Mouse (Mus musculus) c-Kit-negative CD71-positive TER-119-positive erythroid progenitor cells, embryonic 14.5 days (primary cell): ENCODE measurements at regions not wholly inside any gene's neighbourhood (a gene's known extent, or its start where the extent isn't known, plus 50 kb on each side); places are given as distances from the start of the nearest gene placed in this dataset.

Source experiments
- DNase-seq: peaks from one replicate; pipeline ENCODE4 v3.0.0-alpha.2; 2013; ENCODE audit warnings: low read depth, low spot score

DNA sequence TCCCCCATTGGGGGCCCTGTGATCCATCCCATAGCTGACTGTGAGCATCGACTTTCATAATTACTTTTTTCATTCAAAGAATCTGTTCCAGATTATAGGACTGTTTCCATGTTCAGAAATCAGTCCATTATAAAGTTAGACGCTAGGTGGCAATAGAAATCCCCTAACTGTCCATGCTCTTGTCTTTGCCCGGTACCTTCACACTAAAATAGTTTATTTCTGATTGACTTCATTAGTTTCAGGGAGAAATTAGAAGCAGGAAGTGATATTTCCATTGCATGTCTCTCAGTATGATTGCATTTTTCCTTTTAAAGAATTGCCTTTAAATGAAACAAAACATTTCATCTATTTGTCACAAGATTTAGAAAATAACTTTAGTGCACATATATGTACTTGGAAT is 131.7 kb downstream of the Fbxo8 start:
- no peak for DNase-seq

DNA sequence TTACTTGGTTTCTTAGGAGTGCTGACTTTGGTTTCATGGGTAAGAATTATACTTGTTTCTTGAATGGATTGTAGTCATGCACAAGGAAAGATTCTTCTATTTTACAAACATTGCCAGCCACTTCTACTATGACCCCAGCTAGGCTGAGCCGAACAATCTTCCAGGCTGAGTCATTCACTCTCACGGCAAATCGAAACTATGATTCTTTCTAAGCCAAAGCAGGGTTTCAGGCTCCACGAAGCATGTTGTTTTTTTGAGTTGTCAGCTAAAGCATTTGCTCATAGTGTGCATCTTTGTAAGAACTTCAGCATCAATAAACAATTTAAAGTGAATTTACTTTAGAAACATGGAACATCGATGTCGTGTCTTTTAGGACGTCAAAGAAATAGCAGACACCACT is 133.5 kb downstream of the Fbxo8 start:
- no peak for DNase-seq

DNA sequence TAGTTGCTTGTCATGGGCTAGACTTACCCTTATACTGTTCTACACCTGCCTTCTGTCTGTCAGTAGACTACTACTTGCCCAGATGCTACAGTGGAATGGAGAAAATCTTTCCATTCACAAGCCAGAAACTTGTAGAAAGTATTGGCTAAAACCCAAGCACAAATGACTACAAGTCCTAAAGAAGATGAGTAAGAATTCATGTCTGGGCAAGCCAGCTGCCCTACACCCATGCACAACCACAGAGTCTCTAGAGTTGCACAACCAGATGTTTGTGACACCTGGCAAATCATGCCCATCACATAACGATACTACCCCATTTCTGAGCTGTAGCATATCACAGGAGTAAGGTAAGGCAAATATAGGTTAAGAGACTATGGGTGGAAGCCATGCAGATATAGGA is 144.5 kb downstream of the Fbxo8 start:
- no peak for DNase-seq

DNA sequence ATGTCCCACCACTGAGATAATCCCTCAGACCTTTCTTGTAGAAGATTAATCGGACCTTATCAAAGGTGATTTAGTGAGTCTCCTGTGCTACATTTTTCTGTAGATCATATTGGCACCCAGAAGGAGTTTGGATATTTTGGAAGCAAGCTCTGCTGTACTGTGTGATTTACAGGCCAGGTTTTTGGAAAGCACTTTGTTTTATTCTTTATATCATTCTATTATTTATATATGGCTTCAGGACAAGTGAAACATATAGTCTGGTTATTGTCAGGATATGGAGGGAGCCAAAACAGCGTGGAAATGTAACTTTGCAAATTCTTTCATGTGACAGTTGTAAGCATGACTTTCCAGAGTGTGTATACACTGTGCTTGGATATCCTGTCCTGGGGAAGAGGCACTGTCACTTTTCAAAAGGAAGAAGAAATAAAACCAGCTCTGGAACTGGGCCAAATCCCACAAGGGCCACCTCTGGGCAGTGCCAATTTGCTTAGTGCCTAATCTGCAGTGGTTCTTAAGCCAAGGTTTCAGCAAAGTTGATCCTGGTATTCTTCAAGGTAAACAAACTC is 149.8 kb downstream of the Fbxo8 start:
- no peak for DNase-seq

DNA sequence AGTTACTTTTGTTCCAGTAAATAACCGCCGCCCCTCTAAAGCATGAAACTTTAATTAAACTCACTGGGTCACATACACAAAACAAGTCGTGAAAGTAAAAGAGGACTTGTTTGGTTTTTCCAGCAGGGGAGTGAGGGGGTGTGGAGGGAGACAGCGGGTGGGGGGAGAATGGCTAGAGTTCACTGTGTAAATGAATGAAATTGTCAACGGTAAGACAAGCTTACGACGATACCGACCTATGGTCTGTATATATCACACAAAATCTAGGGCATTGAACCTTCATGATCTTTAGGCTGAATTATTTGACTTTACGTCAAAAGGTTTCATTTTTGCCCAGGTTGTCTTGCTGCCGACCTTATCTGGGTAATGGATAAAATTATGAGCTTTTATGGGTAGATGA is 155.5 kb downstream of the Fbxo8 start:
- no peak for DNase-seq

DNA sequence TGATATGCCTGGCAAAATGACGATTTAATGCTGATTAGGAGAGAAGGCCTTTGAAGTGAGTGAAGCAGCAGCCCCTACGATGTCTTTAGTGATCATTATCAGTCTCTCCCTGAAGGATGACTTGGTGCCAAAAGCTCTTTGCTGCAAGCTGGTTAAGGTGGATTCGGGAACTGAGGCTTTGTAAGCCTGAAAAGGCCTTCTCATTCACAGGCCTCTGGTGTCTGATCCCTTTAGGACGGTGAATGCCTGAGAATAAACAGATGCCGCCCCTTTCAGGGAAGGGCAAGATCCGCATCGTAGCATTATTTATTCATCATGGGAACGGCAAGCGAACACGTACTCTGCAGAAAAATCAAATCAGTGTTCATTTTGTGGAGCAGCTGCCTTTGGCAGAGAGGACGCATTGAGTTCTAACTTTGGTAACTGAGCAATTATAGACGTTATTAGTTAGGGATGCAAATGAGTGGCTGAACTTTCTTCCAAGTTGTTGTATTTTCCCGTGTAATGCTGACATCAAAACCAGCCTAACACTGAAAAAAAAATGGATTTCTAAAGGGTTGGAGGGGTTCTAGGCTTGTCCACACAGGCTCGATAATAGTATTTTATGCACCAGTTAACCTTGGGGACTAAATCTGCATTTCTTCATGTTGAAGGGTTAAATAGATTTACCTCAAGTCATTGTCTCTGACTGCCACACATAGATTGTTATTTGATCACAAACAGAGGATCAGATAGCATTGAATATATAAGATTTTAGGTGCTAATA is 156.2 kb downstream of the Fbxo8 start:
- no peak for DNase-seq

DNA sequence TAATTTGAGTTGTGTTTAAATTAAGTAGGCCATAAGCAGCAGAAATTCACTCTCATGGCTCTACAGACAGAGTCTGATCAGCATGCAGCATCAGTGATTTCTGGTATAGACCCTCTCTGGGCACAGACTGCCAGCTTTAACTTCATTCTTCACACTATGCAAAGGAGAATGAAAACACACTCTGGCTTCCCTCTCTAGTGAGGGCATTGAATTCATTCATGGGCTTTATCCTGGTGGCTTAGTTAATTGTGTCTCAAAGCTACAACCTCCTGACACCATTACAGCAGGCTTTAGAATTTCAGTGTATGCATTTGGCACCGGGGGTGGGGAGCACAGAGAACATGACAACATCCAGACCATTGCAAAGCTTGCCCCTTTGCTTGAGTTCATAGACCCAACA is 169.1 kb downstream of the Fbxo8 start:
- no peak for DNase-seq

DNA sequence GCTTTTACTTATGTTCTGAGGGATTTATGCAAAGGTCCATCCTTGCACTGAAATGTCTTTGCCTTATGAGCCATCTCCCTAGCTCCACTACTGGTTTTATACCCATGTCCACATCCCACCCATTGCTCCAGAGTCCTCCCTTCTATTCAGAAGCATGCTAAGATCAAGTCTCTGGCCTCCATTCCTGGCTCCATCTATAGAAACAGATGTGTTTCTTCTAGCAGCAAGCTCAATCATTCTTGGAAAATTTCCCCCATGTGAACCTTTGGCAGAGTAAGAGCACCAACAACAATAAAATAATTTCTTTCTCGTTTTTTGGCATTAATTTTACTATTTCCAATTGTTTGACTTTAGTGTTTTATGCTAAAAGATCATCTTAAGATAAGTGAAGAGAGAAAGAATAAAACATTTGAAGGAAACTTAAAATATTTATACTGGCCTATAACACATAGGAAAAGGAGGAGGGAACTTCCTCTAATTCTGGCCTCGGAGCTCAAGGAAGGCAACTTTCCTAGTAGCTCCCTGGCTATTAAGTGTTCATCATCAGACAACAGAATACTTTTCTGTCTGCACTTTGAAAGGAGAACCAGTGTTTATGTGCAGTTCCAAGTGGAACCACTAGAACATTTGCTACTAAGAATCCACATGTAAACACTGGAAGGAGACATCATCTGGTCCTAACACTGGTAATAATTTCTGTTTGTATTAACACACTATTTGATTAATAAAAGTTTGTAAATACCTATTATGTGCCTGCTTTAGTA is 171.8 kb downstream of the Fbxo8 start:
- no peak for DNase-seq

DNA sequence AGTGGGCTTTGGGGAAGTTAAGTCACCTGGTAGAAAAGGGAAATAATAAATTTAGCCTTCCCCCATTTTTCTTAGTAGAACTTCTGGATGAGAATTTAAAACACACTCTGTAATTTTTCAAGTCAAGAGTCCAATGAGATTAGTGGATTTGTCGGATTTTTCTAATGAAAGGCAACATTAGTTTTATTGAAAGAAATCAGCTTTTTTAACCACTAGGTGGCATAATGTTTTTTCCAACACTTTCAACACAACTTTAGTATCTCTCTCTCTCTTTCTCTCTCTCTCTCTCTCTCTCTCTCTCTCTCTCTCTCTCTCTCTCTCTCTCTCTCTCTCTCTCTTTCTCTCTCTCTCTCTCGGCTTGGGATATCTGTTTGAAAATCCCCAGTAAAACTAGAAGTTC is 173.7 kb downstream of the Fbxo8 start:
- DNase-seq: no peak

DNA sequence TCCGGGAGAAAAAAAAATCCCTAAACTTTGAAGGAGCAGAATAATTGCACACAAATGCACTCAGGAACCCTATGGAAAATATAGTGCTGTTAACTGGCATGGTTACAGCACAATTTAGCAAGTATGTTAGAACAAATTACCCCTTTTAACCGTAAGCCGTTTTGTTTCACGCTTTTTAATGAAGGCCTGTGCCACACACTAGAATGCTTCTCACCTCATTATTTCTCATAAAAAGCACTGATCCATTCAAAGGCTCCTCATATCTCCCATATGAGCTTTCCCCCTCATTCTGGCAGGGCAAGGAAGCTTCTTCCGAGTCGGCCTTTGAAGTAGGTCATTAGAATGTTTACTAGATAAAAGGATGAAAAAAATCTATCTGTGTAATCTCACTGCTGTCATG is 182.4 kb downstream of the Fbxo8 start:
- DNase-seq: no peak

DNA sequence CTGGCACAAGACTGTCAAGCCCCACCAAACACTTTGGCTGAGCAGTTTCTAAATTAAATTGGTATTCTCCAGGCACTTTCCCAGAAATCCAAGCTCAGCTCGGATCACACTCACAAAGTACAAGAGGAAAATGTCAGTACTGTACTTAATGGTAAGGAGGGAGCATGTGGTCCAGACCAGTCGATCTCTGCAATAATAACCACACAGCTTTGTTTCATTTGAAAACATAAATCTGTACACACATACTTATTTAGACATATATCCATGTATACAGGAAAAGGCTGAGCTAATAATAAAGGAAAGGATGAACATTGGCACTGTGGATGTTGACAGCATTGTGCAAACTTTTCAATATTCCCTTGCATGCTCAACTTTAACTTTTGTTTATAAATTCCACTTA is 184.1 kb downstream of the Fbxo8 start:
- no peak for DNase-seq

DNA sequence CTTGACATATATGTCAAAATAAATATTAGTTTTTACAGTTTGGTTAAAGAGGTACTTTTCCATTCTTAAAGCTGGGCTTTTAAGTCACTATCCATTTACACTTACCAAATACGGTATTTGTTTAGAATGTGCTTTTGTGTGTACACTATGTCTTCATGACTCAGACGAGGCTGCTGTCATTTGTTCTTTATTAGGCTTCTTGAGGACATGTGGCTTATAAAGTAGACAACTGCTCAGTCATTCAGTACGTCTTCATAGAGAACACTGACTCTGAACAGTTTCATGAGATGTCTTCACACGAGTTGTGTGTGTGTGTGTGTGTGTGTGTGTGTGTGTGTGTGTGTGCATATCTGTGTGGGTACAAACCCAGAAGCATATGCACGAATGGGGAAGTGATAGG is 216.1 kb downstream of the Fbxo8 start:
- DNase-seq: no peak

DNA sequence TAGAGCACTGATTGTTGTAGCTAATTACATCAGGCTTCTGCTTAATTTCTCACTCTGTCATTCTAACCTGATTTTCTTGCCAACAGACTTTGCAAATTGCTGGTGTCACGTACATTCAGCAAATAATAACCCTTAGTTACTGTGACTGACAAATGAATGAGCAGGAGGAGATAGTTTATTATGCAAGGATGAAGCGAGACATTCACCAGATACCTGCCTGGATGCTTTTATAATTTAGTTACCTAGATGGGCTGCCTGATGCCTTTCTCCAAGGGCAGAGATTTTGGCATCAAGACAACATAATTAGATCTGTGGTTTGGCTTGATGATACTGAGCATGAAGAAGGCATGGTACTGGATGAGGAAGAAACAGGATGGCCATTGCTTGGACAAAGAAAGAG is 233.6 kb downstream of the Fbxo8 start:
- no peak for DNase-seq

DNA sequence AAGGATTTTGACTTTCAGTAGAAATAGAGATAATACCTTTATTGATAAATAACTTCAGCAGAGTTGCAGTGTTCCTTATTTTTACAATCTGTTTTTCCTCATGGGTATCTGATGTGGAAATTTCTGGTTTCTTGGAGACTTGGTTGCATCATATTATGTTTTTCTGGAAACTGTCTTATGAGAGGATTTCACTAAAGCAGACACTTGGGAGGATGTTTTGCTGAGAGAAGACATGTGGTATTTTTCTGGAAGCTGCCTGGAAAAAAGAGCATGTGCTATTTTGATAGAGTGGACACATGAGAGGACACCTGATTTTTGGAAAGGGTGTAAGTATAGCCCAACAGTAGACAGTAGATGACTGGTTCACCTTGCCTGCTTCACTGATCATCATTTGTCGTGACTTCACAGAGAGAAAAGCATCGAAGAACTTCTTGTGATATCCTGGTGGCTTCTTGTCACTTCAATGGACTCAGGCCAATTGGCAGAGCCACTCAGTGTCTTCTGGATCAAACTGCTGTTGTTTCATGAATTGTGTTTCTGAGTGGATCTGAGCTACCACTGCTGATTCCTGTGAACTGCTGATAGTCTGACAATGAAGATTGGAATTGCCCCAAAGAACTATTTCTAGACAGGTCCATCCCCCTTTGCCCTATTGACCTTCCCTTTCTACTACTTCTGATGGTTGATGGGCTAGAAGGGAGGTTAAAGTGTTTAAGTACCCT is 238.8 kb downstream of the Fbxo8 start:
- no peak for DNase-seq

DNA sequence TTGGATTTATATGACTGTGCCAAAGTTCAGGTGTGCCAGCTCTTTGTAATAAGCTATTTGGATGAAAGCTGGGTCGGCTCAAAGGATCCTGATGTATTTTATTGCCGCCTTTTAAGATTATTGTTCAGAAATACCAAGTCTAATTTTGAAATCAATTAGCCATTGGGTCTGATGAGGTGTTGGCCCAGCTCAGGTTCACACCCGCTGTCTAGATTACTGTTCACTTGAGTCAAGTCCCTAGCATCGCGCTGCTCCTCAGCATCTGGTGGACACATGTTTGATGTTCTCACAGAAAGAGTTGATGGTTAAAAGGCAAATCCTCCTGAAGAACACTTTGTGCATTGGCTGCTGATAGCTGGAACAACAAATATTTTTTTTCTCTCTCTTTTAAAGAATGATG is 281.8 kb downstream of the Fbxo8 start:
- DNase-seq: no peak

DNA sequence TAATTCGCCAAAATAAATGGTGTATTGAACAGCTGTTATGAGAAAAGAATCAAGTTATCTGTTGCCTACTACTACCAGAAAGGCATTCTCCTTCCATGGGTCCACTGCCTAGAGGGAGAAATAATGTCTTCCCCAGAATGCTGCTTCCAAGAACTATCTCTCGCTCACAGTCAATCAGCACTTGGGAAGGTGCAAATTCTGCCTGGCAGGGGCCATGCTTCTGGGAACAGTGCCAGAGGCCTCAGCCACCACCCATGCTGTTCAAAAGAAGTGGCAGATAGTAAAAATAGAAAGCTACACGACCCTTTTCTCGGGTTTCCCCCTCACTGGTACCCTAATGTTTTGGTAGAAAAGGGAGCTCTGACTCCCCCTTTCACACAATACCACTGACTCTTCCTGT is 282.2 kb downstream of the Fbxo8 start:
- no peak for DNase-seq

DNA sequence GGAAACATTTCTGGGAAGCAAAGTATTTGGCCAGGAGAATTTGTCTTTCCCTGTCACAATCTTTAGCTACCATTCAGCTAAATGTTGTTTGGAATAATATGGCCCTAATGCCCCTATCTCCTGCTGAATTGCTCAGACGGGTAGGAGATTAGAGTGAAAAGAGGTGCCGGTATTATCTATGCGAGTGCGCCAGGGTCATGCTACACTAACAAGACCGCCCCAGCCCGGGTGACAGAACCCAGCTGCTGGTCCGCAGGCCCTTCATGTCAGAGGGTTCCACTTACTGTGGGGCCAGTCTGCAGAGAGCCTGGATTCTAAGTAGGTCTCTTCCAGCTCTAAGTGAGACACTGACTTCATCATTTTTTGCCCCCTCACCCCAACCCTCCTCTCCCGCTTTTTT is 332.6 kb downstream of the Fbxo8 start:
- DNase-seq: no peak

DNA sequence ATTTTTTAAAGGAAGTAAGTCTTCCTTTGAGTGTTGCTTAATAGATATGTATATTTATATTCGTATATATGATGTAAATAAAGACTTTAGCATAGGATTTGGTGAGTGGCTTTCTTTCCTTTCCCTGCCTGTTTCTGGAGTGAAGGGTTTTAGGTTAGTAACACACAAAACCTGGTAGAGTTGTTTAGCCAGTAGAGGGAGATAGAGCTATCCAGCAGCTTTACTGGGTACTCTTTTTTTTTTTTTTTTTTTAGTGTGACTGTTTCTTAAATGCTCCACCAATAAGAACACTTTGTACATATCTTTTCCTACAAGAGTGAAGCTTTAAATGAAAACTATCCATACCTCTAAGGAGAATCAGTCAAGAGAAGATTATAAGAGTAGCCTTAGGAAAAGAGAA is 333.3 kb downstream of the Fbxo8 start:
- no peak for DNase-seq

DNA sequence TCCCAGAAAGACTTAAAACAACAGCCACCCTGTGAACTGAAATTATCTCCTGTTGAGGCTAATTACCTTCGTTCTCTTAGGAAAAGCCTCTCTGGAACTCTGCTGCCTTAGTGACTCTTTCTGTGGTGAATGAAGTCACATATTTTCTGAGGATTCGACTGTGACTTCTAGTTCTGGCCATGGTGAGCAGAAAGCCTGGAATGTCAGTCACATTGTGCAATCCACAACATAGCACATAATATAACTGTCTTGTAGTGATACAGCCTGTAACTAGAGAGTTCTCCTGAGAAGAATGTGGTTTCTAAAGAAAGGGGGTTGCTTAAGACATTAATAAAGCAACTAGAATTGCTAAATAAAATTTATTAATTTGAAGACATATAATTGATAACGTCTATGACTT is 342.7 kb downstream of the Fbxo8 start:
- DNase-seq: no peak

DNA sequence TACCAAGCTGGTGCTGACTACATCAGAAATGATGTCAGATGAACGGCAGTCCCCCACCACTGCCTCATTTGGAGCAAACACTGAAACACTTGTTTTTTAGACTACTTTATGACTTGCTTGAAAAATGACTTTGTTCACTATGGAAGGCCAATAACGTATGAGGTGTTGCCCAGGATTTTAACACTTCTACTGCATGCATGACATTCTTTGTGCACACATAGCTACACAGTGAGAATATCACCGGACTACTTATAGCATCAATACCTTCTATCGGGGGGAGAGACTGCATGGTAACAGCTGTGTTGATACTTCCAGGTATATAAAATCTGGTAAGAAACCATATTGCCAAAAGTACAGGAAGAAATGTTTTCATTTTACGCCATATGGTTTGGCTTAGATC is 364.5 kb downstream of the Fbxo8 start:
- DNase-seq: no peak

DNA sequence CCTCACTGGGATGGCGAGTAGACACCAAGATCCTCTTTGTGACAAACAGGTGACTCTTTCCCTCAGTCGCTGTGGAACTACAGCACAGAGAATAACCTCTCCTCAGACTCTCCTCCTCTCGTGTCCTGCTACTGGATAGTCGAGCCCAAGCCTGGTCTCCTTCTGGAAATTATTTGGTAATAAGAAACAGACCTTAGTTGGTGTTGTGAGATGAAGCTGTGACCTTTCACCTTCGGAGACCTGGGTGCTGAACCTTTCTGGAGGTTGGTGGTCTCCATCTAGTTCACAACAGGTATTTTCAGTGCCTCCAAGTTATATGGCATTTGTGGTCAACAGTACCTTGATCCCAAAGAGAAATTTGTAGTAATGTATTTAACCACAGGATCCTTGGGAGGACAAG is 365.1 kb downstream of the Fbxo8 start:
- no peak for DNase-seq

DNA sequence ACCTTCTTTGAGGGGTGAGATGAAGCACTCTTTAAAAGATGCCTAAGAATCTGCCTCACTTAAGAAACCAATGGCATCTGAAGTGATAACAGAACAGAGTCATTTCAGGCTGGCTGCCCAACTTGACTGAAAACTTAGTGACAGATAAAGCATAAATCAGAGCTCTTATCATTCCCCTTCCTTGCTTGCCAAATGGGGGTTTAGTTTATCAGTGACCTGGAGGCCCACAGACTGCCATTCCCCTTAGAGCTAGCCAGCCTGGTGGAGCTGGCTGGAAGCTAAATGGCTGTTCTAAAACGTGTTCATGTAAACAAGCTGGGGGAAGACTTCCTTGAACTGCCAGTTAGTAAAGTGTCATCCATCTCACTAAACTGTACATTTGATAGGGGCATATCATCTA is 373.8 kb downstream of the Fbxo8 start:
- no peak for DNase-seq
